Mouse (Mus musculus) heart, adult 2 months (tissue): ENCODE measurements at regions not wholly inside any gene's neighbourhood (a gene's known extent, or its start where the extent isn't known, plus 50 kb on each side); places are given as distances from the start of the nearest gene placed in this dataset.

Experiments
- CTCF ChIP-seq: fragments of 200-600 bp; IDR thresholded peaks from 2 replicates; pipeline ENCODE4 v1.8.1; 2022; ENCODE audit warnings: antibody characterized with exemption, mild to moderate bottlenecking, moderate library complexity
- POLR2A ChIP-seq: fragments of 200-500 bp; IDR thresholded peaks from 2 replicates; pipeline ENCODE4 v1.6.1; 2011; ENCODE audit warnings: mild to moderate bottlenecking, low read depth, low read length, control low read depth; ENCODE audit not compliant: insufficient read depth

GRCm38 (mm10) chr6:127250181-127250873 lies 98.3 kb upstream of the Ccnd2 start:
- TF ChIP-seq POLR2A = no peak
- TF ChIP-seq CTCF = no peak
